Mouse (Mus musculus) heart, adult 2 months (tissue): ENCODE data around the gene Wdr5. TPM values are rescaled to one million over a fixed set of nuclear protein-coding genes. Genes with fewer than 3 reads are reported as not detected.

Source experiments
- DNase-seq, 2 experiments: peaks; one replicate each; pipeline ENCODE4 v3.0.0; 2021
- H3K27ac ChIP-seq: fragments of 200-600 bp; 2 replicates; pipeline ENCODE4 v1.8.1; 2022
- H3K27me3 ChIP-seq: fragments of 200-500 bp; 2 replicates; pipeline ENCODE4 v1.6.1; 2012; ENCODE audit warnings: mild to moderate bottlenecking, low read length, inconsistent platforms, mixed read lengths; ENCODE audit not compliant: control insufficient read depth, insufficient read depth
- H3K36me3 ChIP-seq: fragments of 200-500 bp; 2 replicates; pipeline ENCODE4 v1.6.1; 2012; ENCODE audit warnings: low read length, inconsistent platforms; ENCODE audit not compliant: control insufficient read depth, insufficient read depth
- H3K4me1 ChIP-seq: fragments of 200-500 bp; 2 replicates; pipeline ENCODE4 v1.6.1; 2011; ENCODE audit warnings: low read length; ENCODE audit not compliant: control insufficient read depth, insufficient read depth
- H3K4me3 ChIP-seq: fragments of 200-600 bp; 2 replicates; pipeline ENCODE4 v1.8.1; 2022
- H3K79me2 ChIP-seq: fragments of 200-500 bp; replicated peaks from 2 replicates; pipeline ENCODE4 v1.6.1; 2012; ENCODE audit warnings: mild to moderate bottlenecking, inconsistent platforms, low read length, moderate library complexity, mixed read lengths; ENCODE audit not compliant: control insufficient read depth, insufficient read depth
- H3K9ac ChIP-seq: fragments of 200-500 bp; 2 replicates; pipeline ENCODE4 v1.6.1; 2012; ENCODE audit warnings: low read depth, mild to moderate bottlenecking, control low read depth, inconsistent platforms, low read length, mixed read lengths
- CTCF ChIP-seq: fragments of 200-600 bp; IDR thresholded peaks from 2 replicates; pipeline ENCODE4 v1.8.1; 2022; ENCODE audit warnings: antibody characterized with exemption, mild to moderate bottlenecking, moderate library complexity
- EP300 ChIP-seq: fragments of 200-500 bp; IDR thresholded peaks from 2 replicates; pipeline ENCODE4 v1.6.1; 2011; ENCODE audit warnings: low read depth, low read length, control low read depth; ENCODE audit not compliant: insufficient read depth
- POLR2A ChIP-seq: fragments of 200-500 bp; IDR thresholded peaks from 2 replicates; pipeline ENCODE4 v1.6.1; 2011; ENCODE audit warnings: mild to moderate bottlenecking, low read depth, low read length, control low read depth; ENCODE audit not compliant: insufficient read depth
- WGBS: fragments of 180-500 bp; shearing (Covaris S2); methylation state at CpG from one replicate; pipeline ENCODE4 v1.1.7; 2018; 5-methylcytosine and 5-hydroxymethylcytosine counted together
- intact Hi-C: fragments of 180-260 bp; cut with DNase I; formaldehyde crosslinking; loops from one replicate; pipeline ENCODE4 v1.15.1; 2025
- polyA plus RNA-seq: library from polyadenylated mRNA; depleted of rRNA; stranded (reverse); fragments of >200 nt; gene quantifications from 2 replicates; pipeline ENCODE4 v1.2.3, GENCODE M21; 2012; rRNA removed
- total RNA-seq, 2 experiments: library from RNA; stranded (reverse); gene quantifications; 2 replicates each; pipeline ENCODE4 v1.2.3; 2021

Gene Wdr5
- total and polyA plus RNA-seq, 3 experiments, result 18.6 to 24.8 (median 24.0) TPM

- no peak overlapping the region for H3K27ac ChIP-seq
- DNase-seq, result no peak
- WGBS, result 62% methylated on average over 11 of the region's 11 CpGs
- no peaks in the 10 kb centered on the region for H3K79me2 ChIP-seq
- H3K27me3 ChIP-seq, result no peaks in the 10 kb centered on the region
- H3K9ac ChIP-seq, result no peak overlapping the region
- no peaks in the 10 kb centered on the region for H3K36me3 ChIP-seq
- H3K4me1 ChIP-seq, result no peaks in the 10 kb centered on the region
- TF ChIP-seq CTCF (no peak), EP300 (no peak), POLR2A (no peak)
- H3K4me3 ChIP-seq, result no peak overlapping the region
- intact Hi-C loops, result no loop called here
Observed at GRCm38 (mm10) chr2:27582112-27582511, 67.2 kb downstream of the Wdr5 start.

- H3K4me1 ChIP-seq, result no peaks in the 10 kb centered on the region
- no peak for TF ChIP-seq POLR2A
- TF ChIP-seq EP300, result no peak
- TF ChIP-seq CTCF, result no peak
- H3K36me3 ChIP-seq, result no peaks in the 10 kb centered on the region
- H3K4me3 ChIP-seq, result no peak overlapping the region
- DNase-seq, result no peak
- H3K27ac ChIP-seq, result no peak overlapping the region
- H3K9ac ChIP-seq, result no peak overlapping the region
- intact Hi-C loops, result no loop called here
- no peaks in the 10 kb centered on the region for H3K79me2 ChIP-seq
- H3K27me3 ChIP-seq, result no peaks in the 10 kb centered on the region
- 83% methylated on average over 2 of the region's 2 CpGs for WGBS
Observed at GRCm38 (mm10) chr2:27583019-27583418, 68.1 kb downstream of the Wdr5 start.

GRCm38 (mm10) chr2:27584546-27584945 is 69.6 kb downstream of the Wdr5 start:
- H3K4me1 ChIP-seq, result no peaks in the 10 kb centered on the region
- no peak overlapping the region for H3K27ac ChIP-seq
- H3K9ac ChIP-seq, result no peak overlapping the region
- H3K79me2 ChIP-seq, result no peaks in the 10 kb centered on the region
- DNase-seq, result no peak
- intact Hi-C loops, result no loop called here
- H3K27me3 ChIP-seq, result no peaks in the 10 kb centered on the region
- H3K4me3 ChIP-seq, result no peak overlapping the region
- TF ChIP-seq EP300, result no peak
- no peak for TF ChIP-seq POLR2A
- TF ChIP-seq CTCF, result no peak
- H3K36me3 ChIP-seq, result no peaks in the 10 kb centered on the region
- 92% methylated on average over 13 of the region's 13 CpGs for WGBS

Other genes starting within 250 kb of the Wdr5 start
- 10 to 100 TPM; 11.3 to 12.5 TPM for gene Vav2, start 88.1 kb upstream of the Wdr5 start, total RNA-seq
- gene Vav2, start 88.1 kb upstream of the Wdr5 start, polyA plus RNA-seq, result 11.9 and 16.9 TPM in 2 replicates
- under 1 TPM; 0.65 to 0.98 TPM for gene Brd3os, start 72.8 kb upstream of the Wdr5 start, total RNA-seq
- 3.9 TPM in 2 replicates for gene Brd3os, start 72.8 kb upstream of the Wdr5 start, polyA plus RNA-seq
- 10 to 100 TPM; 27.0 to 28.7 TPM for gene Brd3, start 7.5 kb upstream of the Wdr5 start, total RNA-seq
- gene Brd3, start 7.5 kb upstream of the Wdr5 start, polyA plus RNA-seq, result 12.5 and 13.1 TPM in 2 replicates
- 10 to 100 TPM; 45.1 to 52.0 TPM for gene Rxra, start 161.3 kb downstream of the Wdr5 start, total RNA-seq
- 42.7 and 52.6 TPM in 2 replicates for gene Rxra, start 161.3 kb downstream of the Wdr5 start, polyA plus RNA-seq